Mouse (Mus musculus) adrenal gland, postnatal 14 days (tissue): ENCODE data around the gene Sptbn1. TPM values are rescaled to one million over a fixed set of nuclear protein-coding genes. Genes with fewer than 3 reads are reported as not detected.

ENCODE experiments used
- DNase-seq: peaks from one replicate; pipeline ENCODE4 v3.0.0; 2021; ENCODE audit warnings: mixed read lengths
- long read RNA-seq, 2 experiments: library from polyadenylated mRNA; stranded (forward); transcript quantifications; one replicate each; pipeline ENCODE4 v2.0.0; 2021
- total RNA-seq: library from RNA; stranded (reverse); gene quantifications from 2 replicates; pipeline ENCODE4 v1.2.3, GENCODE M21; 2021

Sptbn1 gene
- 336 and 367 TPM in 2 replicates for total RNA-seq
- long read RNA-seq, experiment 1, full-length matches to known transcripts = 11 of 47 reads
- long read RNA-seq, experiment 1, partial matches to known transcripts = 24 of 47 reads
- long read RNA-seq, experiment 1, other reads (novel, unspliced or antisense) = 12 of 47 reads
- long read RNA-seq, experiment 2, full-length matches to known transcripts = 8 of 48 reads
- long read RNA-seq, experiment 2, partial matches to known transcripts = 28 of 48 reads
- long read RNA-seq, experiment 2, other reads (novel, unspliced or antisense) = 12 of 48 reads

GRCm38 (mm10) chr11:30267892-30268647 lies at the start of gene Sptbn1:
Sptbn1 (minus strand) TSS chr11:30268175.
- DNase-seq = peak; percentile 94

DNA sequence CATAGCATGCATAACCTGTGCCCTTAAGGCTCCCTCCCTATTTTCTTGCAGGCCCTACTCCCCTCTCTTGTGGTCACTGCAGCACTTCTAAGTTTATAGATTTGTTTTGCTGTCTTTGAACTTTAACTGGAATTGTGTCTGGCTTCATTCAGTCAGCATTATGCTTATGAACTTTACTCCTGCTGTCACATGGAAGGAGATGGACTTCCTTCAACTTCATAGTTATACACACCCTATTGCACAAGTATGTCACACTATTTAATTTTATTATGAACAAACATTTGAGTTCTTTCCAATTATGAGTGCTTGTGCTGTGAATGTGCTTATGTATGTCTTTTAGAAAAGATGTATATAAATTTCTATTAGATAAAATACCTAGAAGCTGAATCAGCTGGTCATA lies 26.3 kb upstream of the Sptbn1 start:
- DNase-seq = no peak

DNA sequence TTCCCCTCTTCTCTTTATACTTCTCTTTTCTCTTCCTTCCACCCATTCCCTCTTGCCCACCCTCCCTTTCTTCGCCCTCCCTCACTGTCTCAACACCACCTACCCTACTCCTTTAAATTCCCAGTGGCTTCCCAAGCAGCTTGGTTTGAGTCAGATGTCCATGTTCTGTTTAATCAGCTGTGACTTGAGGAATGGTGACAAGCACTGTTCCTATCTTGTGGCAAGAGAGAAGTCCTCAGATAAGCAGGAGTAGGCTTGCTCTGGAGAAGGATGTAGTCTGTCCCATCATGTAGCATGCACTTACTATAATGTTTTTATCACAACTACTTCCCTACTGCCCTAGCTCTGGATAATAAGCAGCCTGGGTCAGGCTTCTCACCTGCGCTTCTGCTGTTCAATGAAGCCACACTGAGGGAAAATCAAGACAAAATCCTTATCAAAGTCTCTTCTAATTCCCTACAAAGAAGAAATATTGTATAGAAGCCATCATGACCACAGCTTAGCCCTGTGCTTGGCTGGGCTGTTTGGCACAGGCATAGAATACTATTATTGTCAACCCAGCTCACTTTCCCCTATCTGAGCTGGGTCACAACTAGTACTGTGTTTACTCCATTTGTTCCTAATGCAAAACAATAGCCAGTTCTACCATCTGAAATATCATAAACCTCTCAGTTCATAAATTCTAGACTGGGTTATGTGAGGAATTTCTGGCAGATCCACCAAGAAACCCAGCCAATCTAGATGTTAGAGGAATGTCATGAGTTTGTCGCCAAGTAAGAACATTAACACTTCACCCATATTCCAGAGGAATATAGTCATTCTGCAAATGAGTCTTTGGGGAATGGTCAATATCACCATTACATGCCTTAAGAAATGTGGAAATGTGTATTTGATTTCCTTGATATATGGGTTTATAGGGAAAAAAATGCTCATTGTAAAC lies 24.5 kb upstream of the Sptbn1 start:
- peak; percentile 4 for DNase-seq

DNA sequence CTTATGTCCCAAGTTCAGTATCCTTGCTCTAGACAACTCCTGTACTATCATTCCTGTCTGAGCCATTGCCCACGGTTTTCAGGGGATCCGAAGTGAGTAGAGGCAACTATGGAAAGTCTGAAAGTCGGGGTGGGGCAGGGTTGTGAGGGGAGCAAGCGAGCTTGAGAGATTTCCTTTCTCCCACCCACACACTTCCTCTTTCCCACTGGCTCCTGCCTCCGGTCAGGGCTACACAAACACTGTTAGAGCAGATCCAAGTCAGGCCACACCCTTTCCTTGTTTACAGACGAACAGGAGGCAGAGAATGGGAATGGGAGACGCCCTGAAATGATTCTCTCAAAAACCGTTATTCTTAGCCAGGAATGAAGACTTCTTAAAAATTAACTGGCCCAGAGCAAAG lies 23.2 kb upstream of the Sptbn1 start:
- peak; percentile 57 for DNase-seq

- peak; percentile 7 for DNase-seq
These were observed 21.8 kb upstream of the Sptbn1 start for GRCm38 (mm10) chr11:30289470-30290431.

- no peak for DNase-seq
These were observed 20.1 kb upstream of the Sptbn1 start for GRCm38 (mm10) chr11:30288075-30288474.

GRCm38 (mm10) chr11:30283710-30284109 lies 15.7 kb upstream of the Sptbn1 start:
- DNase-seq = peak; percentile 57

- DNase-seq = no peak
These were observed 13.1 kb upstream of the Sptbn1 start for GRCm38 (mm10) chr11:30281096-30281495.

GRCm38 (mm10) chr11:30279278-30279677 lies 11.3 kb upstream of the Sptbn1 start:
- DNase-seq = peak; percentile 47

GRCm38 (mm10) chr11:30275436-30276031 lies 7.6 kb upstream of the Sptbn1 start:
- DNase-seq = no peak

GRCm38 (mm10) chr11:30269524-30269923 lies 1.5 kb upstream of the Sptbn1 start:
- no peak for DNase-seq

DNA sequence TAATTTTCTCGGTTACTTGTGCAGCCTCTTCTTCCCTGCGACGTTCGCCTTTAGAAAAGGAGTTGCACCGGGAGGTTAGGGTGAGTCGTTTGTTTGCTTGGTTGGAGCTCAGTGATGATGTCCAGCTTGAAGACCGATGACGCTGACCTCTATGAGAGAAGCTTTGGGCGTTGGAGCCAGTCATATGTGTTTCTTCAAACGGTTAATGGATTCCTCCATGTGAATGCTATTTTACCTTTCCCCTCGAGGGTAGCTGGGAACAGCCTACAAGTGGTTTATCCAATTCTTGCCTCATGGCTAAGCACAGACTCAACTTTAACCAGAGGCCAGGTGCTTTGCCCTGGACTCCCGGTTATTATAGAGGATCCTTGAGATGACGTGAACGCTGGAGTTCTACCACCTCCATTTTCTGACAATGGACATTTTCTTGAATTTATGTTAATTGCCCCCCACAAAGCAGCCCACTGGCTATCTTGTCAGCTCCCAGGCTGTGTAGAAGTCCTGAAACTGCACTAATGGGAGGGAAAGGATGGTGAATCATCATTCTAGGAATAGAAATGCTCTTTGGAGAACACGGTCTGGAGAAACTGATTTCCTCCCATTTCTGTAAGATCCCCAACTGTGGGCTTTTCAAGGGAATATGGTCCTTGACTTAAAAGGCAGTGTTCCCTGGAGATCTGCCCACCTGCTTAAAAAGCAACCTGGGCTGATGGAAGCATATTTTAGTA lies 837 bp upstream of the Sptbn1 start:
- peak; percentile 24 for DNase-seq

DNA sequence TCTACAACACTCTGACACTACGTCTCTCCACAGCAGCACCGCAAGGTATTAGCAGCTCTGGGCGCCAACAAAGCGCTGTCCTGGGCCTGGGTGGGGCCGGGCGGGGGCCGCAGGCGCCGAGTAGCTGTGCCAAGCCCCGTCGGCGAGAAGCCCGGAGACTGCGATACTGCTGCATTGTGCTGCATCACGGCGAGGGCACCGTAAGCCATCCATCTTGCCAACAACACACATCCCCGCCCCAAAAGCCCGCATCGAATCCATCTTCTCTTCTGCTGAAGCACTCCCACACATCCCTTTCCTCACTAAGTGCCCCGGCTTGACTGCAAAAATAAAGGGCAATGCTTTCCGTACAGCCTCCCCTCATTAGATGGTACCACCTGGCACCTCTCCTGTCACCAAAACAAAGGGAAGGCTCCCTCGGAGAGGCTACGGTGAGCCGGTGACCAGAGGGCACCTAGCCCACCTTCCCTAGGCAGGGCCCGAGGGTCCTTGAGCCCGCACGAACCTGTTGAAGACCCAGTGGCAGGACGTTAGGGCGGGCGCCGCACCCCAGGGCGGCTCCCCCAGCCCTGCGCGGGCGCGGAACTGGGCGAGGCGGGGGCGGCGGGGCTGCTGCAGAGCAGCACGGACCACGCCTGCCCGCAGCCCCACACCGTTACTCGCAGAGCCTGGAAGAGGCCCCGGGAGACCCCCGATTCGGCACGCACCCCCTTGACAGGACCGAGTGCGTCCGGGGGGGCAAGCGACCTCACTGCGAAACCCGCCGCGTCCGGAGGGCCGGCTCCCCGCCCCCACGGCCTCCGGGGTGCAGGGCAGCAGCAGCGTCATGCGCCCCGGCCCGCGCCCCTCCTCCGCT lies 711 bp downstream of the Sptbn1 start:
- peak; percentile 79 for DNase-seq

DNA sequence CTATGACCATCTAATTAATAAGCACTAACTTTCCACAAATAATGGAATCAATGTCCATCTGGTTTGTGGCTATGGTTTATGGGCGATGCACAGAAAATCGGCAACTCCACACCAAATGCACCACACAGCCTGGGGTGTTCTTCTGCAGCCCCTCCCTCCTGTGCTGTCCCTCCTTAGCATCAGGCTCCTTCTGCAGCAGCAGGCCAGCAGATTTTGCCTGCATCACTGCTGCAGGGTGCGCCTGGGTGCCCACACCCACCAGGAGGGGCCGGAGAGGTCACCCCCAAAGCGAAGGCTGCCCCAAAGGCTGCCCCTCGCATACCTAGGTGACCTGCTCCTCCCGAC lies 1.3 kb downstream of the Sptbn1 start:
- DNase-seq = no peak

- DNase-seq = no peak
These were observed 2.3 kb downstream of the Sptbn1 start for GRCm38 (mm10) chr11:30265666-30266065.

DNA sequence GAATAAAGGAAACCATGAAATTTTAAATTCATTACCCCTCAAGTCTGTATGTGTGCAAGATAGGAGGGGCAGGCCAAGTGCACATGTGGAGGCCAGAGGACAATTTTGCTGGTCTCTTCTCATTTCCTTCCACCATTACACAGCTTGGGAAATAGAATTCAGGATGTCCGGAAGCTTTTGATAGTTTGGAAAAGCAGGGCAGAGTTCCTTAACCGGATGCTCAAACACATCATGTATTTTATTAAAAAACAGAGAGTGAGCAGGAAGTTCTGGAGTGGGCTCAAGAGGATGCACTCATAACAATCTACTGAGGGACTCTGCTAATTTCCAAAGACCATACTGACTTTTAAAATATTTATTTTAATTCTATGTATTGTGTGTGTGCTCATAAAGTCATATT lies 4.3 kb downstream of the Sptbn1 start:
- no peak for DNase-seq

- no peak for DNase-seq
These were observed 9.1 kb downstream of the Sptbn1 start for GRCm38 (mm10) chr11:30258739-30259350.

DNA sequence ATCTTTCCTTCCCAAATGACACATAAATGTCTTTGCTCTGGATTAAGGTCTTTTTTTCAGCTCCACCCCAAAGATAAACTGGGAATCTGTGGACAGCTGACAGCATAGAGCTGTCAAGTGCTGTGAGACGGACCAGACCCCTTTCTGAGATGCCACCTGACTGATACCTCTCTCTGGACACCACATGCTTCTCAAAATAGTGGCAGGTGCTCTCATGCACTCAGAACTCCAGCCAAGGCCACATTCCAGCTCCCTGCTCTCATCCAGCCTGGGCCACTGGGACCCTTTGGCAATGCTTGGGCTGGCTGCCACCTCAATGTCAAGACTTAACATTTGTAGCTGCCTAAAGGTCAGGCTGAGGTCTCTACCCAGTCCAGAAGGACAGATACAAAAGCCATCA lies 10.2 kb downstream of the Sptbn1 start:
- DNase-seq = peak; percentile 86

DNA sequence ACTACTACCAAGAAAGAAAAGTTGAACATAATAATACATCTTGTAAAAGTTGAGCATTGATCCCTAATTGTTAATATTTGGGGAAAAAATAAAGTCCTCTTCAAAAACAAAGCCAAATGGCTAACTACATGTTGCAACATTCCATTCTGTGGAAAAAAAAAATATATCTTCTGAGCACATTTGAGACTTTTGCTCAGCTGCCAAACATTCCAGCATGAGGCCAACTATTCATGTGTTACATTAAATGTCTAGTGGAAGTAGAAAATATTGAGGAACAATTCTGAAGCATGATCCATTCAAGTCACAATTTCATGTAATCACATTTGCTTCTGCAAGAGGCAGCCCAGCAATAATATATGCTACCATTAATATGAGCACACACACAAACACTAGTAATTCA lies 10.9 kb downstream of the Sptbn1 start:
- DNase-seq = no peak
